In genomic region chr9:115310346-115311222, GRCm38 (mm10) we compare ENCODE assay signal across 8 mouse cellular contexts. TPM values are rescaled to one million over a fixed set of nuclear protein-coding genes. Genes with fewer than 3 reads are reported as not detected.
DNase-seq lines count a peak whose midpoint lies in the region; ATAC-seq and TF ChIP-seq lines count a peak whose summit lies in the region.

TSS of gene Stt3b (minus strand) at chr9:115310421.

- ATAC-seq in G1E (ENCODE audit: extremely low read depth, insufficient number of reproducible peaks, low FRiP score, poor library complexity, severe bottlenecking): peak; percentile 85
- peak; percentile 93 for ATAC-seq in forebrain, embryonic 16.5 days
- ATAC-seq in lung, embryonic 14.5 days (ENCODE audit: insufficient read depth): peak; percentile 92

- H3K4me2 ChIP-seq in forebrain, embryonic 16.5 days (ENCODE audit: low read length): peak within 1 kb of the TSS; percentile 74
- peak within 1 kb of the TSS; percentile 77 for H3K4me2 ChIP-seq in lung, embryonic 14.5 days

- peak; percentile 66; the same call in 1 of the 2 replicates for TF ChIP-seq POLR2A in olfactory bulb, adult 2 months (IDR thresholded peaks at IDR 0.05; ENCODE audit: insufficient read depth, low read depth, low read length)
- TF ChIP-seq POLR2A in thymus, adult 2 months (IDR thresholded peaks at IDR 0.05; ENCODE audit: control insufficient read depth, extremely low read depth, insufficient read depth, low read length, poor library complexity): peak; percentile 85

- H3K4me3 ChIP-seq in G1E (ENCODE audit: low read depth, low read length): peak within 1 kb of the TSS; percentile 93
- peak within 1 kb of the TSS; percentile 97 for H3K4me3 ChIP-seq in forebrain, embryonic 16.5 days (replicated peaks; ENCODE audit: low read length)
- peak within 1 kb of the TSS; percentile 78 for H3K4me3 ChIP-seq in layer of hippocampus, adult 2 months
- H3K4me3 ChIP-seq in lung, embryonic 14.5 days (ENCODE audit: low read depth, low read length): peak within 1 kb of the TSS; percentile 98
- H3K4me3 ChIP-seq in olfactory bulb, adult 2 months (ENCODE audit: insufficient read depth, low read depth, low read length): peak within 1 kb of the TSS; percentile 87
- H3K4me3 ChIP-seq in thymus, adult 2 months (ENCODE audit: control insufficient read depth, insufficient read depth, low read length): peak within 1 kb of the TSS; percentile 74

- WGBS in forebrain, embryonic 16.5 days: under 1% methylated on average over 87 of the region's 91 CpGs
- WGBS in lung, embryonic 14.5 days: under 1% methylated on average over 91 of the region's 91 CpGs
- under 1% methylated on average over 85 of the region's 91 CpGs for WGBS in olfactory bulb, adult 2 months
- WGBS in thymus, adult 2 months: under 1% methylated on average over 91 of the region's 91 CpGs

- H3K9ac ChIP-seq in forebrain, embryonic 16.5 days (replicated peaks; ENCODE audit: low read depth, low read length): peak within 1 kb of the TSS; percentile 97
- H3K9ac ChIP-seq in lung, embryonic 14.5 days: peak within 1 kb of the TSS; percentile 98

- H3K36me3 ChIP-seq in G1E (replicated peaks): peaks cover 8% of the 10 kb centered on the region
- no peaks in the 10 kb centered on the region for H3K36me3 ChIP-seq in forebrain, embryonic 16.5 days (ENCODE audit: control insufficient read depth, insufficient read depth)
- no peaks in the 10 kb centered on the region for H3K36me3 ChIP-seq in lung, embryonic 14.5 days (ENCODE audit: insufficient read depth)
- H3K36me3 ChIP-seq in thymus, adult 2 months (ENCODE audit: control insufficient read depth, insufficient read depth, low read length): no peaks in the 10 kb centered on the region

- peak within 1 kb of the TSS; percentile 99 for H3K27ac ChIP-seq in forebrain, embryonic 16.5 days (ENCODE audit: low read length)
- peak within 1 kb of the TSS; percentile 97 for H3K27ac ChIP-seq in layer of hippocampus, adult 2 months
- H3K27ac ChIP-seq in lung, embryonic 14.5 days (ENCODE audit: low read depth): peak within 1 kb of the TSS; percentile 98
- peak within 1 kb of the TSS; percentile 97 for H3K27ac ChIP-seq in olfactory bulb, adult 2 months (ENCODE audit: insufficient read depth, low read depth, low read length)
- peak within 1 kb of the TSS; percentile 57 for H3K27ac ChIP-seq in thymus, adult 2 months (ENCODE audit: control insufficient read depth, insufficient read depth, low read length)

- peaks cover 23% of the 10 kb centered on the region for H3K4me1 ChIP-seq in G1E (ENCODE audit: insufficient read depth, low read depth, low read length)
- H3K4me1 ChIP-seq in forebrain, embryonic 16.5 days (replicated peaks; ENCODE audit: control insufficient read depth, insufficient read depth, low read length): peaks cover 26% of the 10 kb centered on the region
- peaks cover 9% of the 10 kb centered on the region for H3K4me1 ChIP-seq in lung, embryonic 14.5 days (ENCODE audit: insufficient read depth)
- H3K4me1 ChIP-seq in olfactory bulb, adult 2 months (ENCODE audit: control insufficient read depth, insufficient read depth, low read length): no peaks in the 10 kb centered on the region
- H3K4me1 ChIP-seq in thymus, adult 2 months (replicated peaks; ENCODE audit: control insufficient read depth, insufficient read depth, low read length): peaks cover 3% of the 10 kb centered on the region

- intact Hi-C loops in heart, postnatal 36 days (cut with DNase I): loop anchor here (2.0 to 5.0 kb wide), 2 partner anchors 392 to 670 kb away; partner anchors contain the start of gene Cnot10

- no peak for TF ChIP-seq CTCF in G1E (IDR thresholded peaks at IDR 0.05; ENCODE audit: low read depth, low read length)
- peak; percentile 65 for TF ChIP-seq CTCF in layer of hippocampus, adult 2 months (conservative IDR thresholded peaks at IDR 0.05)
- peak; percentile 32 for TF ChIP-seq CTCF in lung, embryonic 14.5 days (IDR thresholded peaks at IDR 0.05; ENCODE audit: low read depth)
- TF ChIP-seq CTCF in olfactory bulb, adult 2 months (IDR thresholded peaks at IDR 0.05; ENCODE audit: insufficient read depth, low read depth, low read length): no peak
- peak; percentile 10; the same call in 1 of the 2 replicates for TF ChIP-seq CTCF in thymus, adult 2 months (IDR thresholded peaks at IDR 0.05; ENCODE audit: borderline replicate concordance, control insufficient read depth, extremely low read depth, insufficient read depth, low read length, poor library complexity)

- peak; percentile 98 for DNase-seq in G1E (ENCODE audit: low spot score)
- DNase-seq in cerebellum, adult 18-20 months: peak; percentile 100
- peak; percentile 99 to 100 for DNase-seq in heart, postnatal 36 days
- DNase-seq in layer of hippocampus, adult 2 months (ENCODE audit: low spot score in 2 of 2): peak; percentile 99 to 100
- peak; percentile 100 for DNase-seq in lung, embryonic 14.5 days
- DNase-seq in thymus, adult 2 months: peak; percentile 100

- H3K9me3 ChIP-seq in G1E (replicated peaks): no peaks in the 10 kb centered on the region
- no peaks in the 10 kb centered on the region for H3K9me3 ChIP-seq in forebrain, embryonic 16.5 days (ENCODE audit: control insufficient read depth, low read length)
- no peaks in the 10 kb centered on the region for H3K9me3 ChIP-seq in lung, embryonic 14.5 days (ENCODE audit: low read depth, low read length)

- no peaks in the 10 kb centered on the region for H3K27me3 ChIP-seq in G1E (ENCODE audit: insufficient read depth, low read length)
- no peaks in the 10 kb centered on the region for H3K27me3 ChIP-seq in forebrain, embryonic 16.5 days (replicated peaks; ENCODE audit: control insufficient read depth, insufficient read depth, low read length)
- no peaks in the 10 kb centered on the region for H3K27me3 ChIP-seq in lung, embryonic 14.5 days (ENCODE audit: insufficient read depth, low read length)
- no peaks in the 10 kb centered on the region for H3K27me3 ChIP-seq in thymus, adult 2 months (ENCODE audit: control insufficient read depth, insufficient read depth, low read length)

RNA-seq across cellular contexts. Expression of gene Stt3b, which starts in this region (rescaled TPM):
- total RNA-seq in G1E (2014; fragmentation: Nextera tagmentation) (95.9 and 98.2 TPM in 2 replicates), G1E (2017) (65.4 and 67.8 TPM in 2 replicates)
- polyA plus RNA-seq in G1E (2012): 26.0 and 35.0 TPM in 2 replicates
- 74.6 and 85.8 TPM in 2 replicates for polyA plus RNA-seq in forebrain, embryonic 16.5 days (2015; fragmentation: Nextera tagmentation; extraction: Ambion mirVana)
- 10 to 100 TPM; 55.3 to 57.4 TPM for total RNA-seq in heart, postnatal 36 days (2021)
- 10 to 100 TPM; 76.4 to 79.4 TPM for total RNA-seq in layer of hippocampus, adult 2 months (2021)
- polyA plus RNA-seq in lung, embryonic 14.5 days (2014; fragmentation: Nextera tagmentation; extraction: Ambion mirVana): 126 and 128 TPM in 2 replicates
- not detected in 2 replicates for polyA plus RNA-seq in olfactory bulb, adult 2 months (2012; ENCODE audit: insufficient read depth, insufficient read length, low replicate concordance, missing spikeins)
- polyA plus RNA-seq in thymus, adult 2 months (2012; rRNA removed): 50.0 and 69.3 TPM in 2 replicates

Comparison
In these comparisons a context has a peak if more than half of its experiments do, and no peak if none do; other contexts are left out.
1. Peak in every context shown above with its lines: DNase-seq, ATAC-seq, H3K4me3 ChIP-seq and H3K27ac ChIP-seq.
2. CTCF ChIP-seq: peak in layer of hippocampus, adult 2 months (single experiment), lung, embryonic 14.5 days (single experiment) and thymus, adult 2 months (single experiment); none in G1E (single experiment) and olfactory bulb, adult 2 months (single experiment).